Mouse (Mus musculus): ENCODE data around the gene Cd7.
"Not testable (repeated sequence)": the region's sequence is repeated elsewhere in the genome, so short reads cannot be mapped to it uniquely, and the experiment has no call there.

Cd7 gene

GRCm38 (mm10) chr11:121047826-121048399 is 8.7 kb upstream of the Cd7 start:
- no peak for DNase-seq (ENCODE audit: low spot score)

- peak; percentile 10 for DNase-seq (ENCODE audit: low spot score)
These were observed 6.1 kb upstream of the Cd7 start for GRCm38 (mm10) chr11:121045286-121045685.

- DNase-seq (ENCODE audit: low spot score), result not testable (repeated sequence)
These were observed 3.8 kb upstream of the Cd7 start for GRCm38 (mm10) chr11:121043025-121043424.

- no peak for DNase-seq (ENCODE audit: low spot score)
These were observed 3.3 kb upstream of the Cd7 start for GRCm38 (mm10) chr11:121042480-121042879.

GRCm38 (mm10) chr11:121041636-121042035 is 2.4 kb upstream of the Cd7 start:
- no peak for DNase-seq (ENCODE audit: low spot score)

- DNase-seq (ENCODE audit: low spot score), result peak; percentile 83
These were observed 2.0 kb upstream of the Cd7 start for GRCm38 (mm10) chr11:121041212-121041611.

GRCm38 (mm10) chr11:121038366-121039240 is 615 bp downstream of the Cd7 start:
- no peak for DNase-seq (ENCODE audit: low spot score)

- no peak for DNase-seq (ENCODE audit: low spot score)
These were observed 6.1 kb downstream of the Cd7 start for GRCm38 (mm10) chr11:121033118-121033517.

GRCm38 (mm10) chr11:121027259-121027658 is 12.0 kb downstream of the Cd7 start:
- no peak for DNase-seq (ENCODE audit: low spot score)

- no peak for DNase-seq (ENCODE audit: low spot score)
These were observed 15.1 kb downstream of the Cd7 start for GRCm38 (mm10) chr11:121024163-121024562.

- no peak for DNase-seq (ENCODE audit: low spot score)
These were observed 19.7 kb downstream of the Cd7 start for GRCm38 (mm10) chr11:121019501-121019900.

GRCm38 (mm10) chr11:121017703-121018102 is 21.5 kb downstream of the Cd7 start:
- DNase-seq (ENCODE audit: low spot score), result peak; percentile 58

GRCm38 (mm10) chr11:121015472-121015871 is 23.7 kb downstream of the Cd7 start:
- no peak for DNase-seq (ENCODE audit: low spot score)

- peak; percentile 68 for DNase-seq (ENCODE audit: low spot score)
These were observed 24.3 kb downstream of the Cd7 start for GRCm38 (mm10) chr11:121014896-121015300.

- no peak for DNase-seq (ENCODE audit: low spot score)
These were observed 25.6 kb downstream of the Cd7 start for GRCm38 (mm10) chr11:121013656-121014055.

- no peak for DNase-seq (ENCODE audit: low spot score)
These were observed 29.0 kb downstream of the Cd7 start for GRCm38 (mm10) chr11:121010044-121010755.

GRCm38 (mm10) chr11:121006184-121006583 is 33.0 kb downstream of the Cd7 start:
- no peak for DNase-seq (ENCODE audit: low spot score)

GRCm38 (mm10) chr11:121004281-121004680 is 34.9 kb downstream of the Cd7 start:
- DNase-seq (ENCODE audit: low spot score), result no peak

- DNase-seq (ENCODE audit: low spot score), result peak; percentile 26
These were observed 37.3 kb downstream of the Cd7 start for GRCm38 (mm10) chr11:121001966-121002365.

GRCm38 (mm10) chr11:120994741-120995140 is 44.5 kb downstream of the Cd7 start:
- DNase-seq (ENCODE audit: low spot score), result no peak

GRCm38 (mm10) chr11:120993586-120993985 is 45.6 kb downstream of the Cd7 start:
- no peak for DNase-seq (ENCODE audit: low spot score)

- DNase-seq (ENCODE audit: low spot score), result no peak
These were observed 46.1 kb downstream of the Cd7 start for GRCm38 (mm10) chr11:120993080-120993479.

GRCm38 (mm10) chr11:120991791-120992190 is 47.4 kb downstream of the Cd7 start:
- DNase-seq (ENCODE audit: low spot score), result no peak

Measured in lung, postnatal 25 days (tissue).